Mouse (Mus musculus): Measurements from ENCODE around the gene 4930402F06Rik.
A peak's percentile ranks its signal among the peaks of the same experiment; 100 is the strongest.

Gene 4930402F06Rik

DNA sequence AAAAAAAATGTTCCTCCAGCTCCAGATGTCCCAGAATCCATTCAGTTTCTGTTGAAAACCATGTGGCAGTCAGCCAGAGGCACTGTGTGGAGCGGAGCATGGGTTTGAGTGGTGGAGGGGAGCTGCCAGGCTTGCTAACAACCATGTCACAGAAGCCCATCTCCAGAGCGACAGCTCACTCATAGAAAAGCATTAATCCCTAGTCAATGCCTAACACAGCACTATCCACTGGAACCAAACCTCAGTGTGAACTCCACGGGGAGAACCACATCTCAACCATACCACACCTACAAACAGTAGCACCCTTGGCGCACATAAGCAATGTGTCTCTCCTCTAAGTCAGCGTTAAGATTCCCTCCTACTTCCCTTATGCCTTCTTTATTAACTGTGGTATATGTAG is at the start of gene 4930402F06Rik:
Gene 4930402F06Rik, minus strand, starts transcription at position 80 of the 400 bp plus-strand sequence.
- DNase-seq, result peak in 1 of 2 experiments; percentile 5

- DNase-seq, result peak; percentile 43 to 49
Measured at GRCm38 (mm10) chr2:35446300-35446699, 49.3 kb upstream of the 4930402F06Rik start.

DNA sequence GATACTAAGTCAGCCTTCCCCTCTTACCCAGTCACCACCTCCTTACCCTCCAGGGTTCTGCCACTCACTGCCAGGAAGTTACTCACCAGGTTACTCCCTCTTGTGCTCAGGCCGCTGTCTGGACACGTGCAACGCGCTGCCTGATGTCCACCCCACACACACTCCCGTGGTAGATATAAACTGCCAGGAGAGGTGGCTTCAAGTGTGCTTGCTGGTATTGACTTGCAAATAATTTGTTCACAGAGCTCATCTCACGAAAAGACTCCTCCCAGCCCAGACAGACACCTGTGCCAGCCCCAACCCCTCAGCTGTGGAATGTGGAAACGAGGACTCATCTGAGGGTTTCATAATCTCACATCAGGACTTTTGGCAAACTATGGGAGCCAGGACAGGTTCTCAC is 48.6 kb upstream of the 4930402F06Rik start:
- DNase-seq, result no peak

DNA sequence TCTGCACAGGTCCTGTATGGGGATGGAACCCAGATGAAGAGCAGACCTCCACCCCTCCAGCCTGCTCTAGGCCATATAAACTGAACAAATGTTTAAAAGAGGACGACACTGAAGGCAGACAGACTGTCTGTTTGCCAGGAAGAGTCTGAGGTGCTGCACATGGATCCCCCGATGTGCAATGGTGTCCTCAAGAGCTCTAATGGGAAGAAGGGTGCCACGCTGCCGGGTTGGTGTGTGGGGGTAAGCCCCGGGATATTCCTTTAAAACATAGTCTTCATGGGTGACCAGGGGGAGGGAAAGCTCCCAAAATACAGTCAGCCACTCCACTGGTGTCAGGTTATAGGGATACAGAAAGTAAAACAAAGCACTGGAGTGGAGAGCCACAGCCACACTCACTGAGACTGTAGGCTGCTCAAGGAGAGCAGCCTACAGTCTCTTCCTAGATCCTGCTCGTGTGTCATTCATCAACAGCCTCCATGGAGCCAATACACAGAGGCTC is 47.8 kb upstream of the 4930402F06Rik start:
- DNase-seq, result no peak

GRCm38 (mm10) chr2:35443981-35444763 is 47.2 kb upstream of the 4930402F06Rik start:
- no peak for DNase-seq

GRCm38 (mm10) chr2:35443325-35443724 is 46.4 kb upstream of the 4930402F06Rik start:
- no peak for DNase-seq

GRCm38 (mm10) chr2:35442079-35442478 is 45.1 kb upstream of the 4930402F06Rik start:
- DNase-seq, result peak; percentile 28 to 34

DNA sequence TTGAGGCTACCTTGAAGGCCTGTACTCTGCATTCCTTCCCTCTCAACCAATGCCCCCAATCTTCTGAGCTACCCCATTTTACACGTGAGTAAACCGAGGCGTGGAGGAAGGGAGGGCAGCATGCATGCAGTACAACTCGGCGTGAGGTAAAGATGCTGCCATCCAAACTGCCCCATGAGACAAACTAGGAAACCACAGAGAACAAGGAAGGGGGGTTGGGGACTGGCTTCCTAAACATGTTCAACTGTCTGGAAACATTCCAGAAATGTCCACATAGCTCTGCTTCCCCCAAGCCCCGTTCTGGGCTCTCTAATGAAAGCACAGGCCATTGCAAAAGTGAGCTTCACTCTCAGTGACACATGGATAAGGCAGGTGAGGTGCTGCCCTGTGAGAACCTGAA is 44.4 kb upstream of the 4930402F06Rik start:
- no peak for DNase-seq

GRCm38 (mm10) chr2:35440480-35440879 is 43.5 kb upstream of the 4930402F06Rik start:
- no peak for DNase-seq

DNA sequence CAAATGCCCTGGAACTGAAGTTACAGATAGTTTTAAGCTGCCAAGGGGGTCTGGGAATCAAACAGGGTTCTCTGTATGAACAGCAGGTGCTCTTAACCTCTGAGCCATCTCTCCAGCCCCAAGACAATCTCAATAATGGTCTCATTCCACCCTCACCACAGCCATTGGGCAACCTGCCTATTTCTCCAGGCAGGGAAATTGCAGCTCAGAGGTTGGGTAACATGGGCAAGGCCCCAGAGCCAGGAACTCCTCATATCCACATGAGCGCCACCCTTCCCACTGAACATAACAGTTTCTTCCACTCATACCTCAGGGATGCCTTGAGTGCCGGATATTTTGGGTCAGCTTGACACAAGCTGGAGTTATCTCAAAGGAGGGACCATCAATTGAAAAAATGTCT is 40.8 kb upstream of the 4930402F06Rik start:
- DNase-seq, result no peak

DNA sequence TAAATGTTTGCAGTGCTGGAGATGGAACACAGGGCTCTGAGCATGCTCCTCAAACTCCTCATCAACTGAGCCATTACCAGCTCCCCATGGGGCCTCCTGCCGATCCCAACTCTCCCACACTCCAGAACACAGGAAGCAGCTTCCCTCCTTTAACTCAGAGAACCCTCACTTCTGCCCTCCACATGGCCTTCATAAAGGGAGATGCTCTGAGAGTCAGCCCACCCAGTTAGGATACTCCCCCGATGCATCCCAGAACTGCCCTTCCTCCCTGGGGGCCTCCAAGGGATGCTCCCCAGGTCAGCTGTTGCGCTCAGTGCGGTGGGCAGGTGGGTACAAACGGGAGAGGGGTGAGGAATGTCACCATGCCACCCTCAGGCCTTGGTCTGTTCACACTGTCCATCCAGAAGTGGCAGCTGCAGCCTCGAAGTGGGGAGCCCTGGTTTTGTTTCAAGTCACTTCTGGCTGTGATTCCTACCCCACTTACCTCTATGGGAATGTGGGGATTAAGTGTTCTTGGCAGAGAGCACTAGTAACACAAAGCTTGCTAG is 37.7 kb upstream of the 4930402F06Rik start:
- no peak for DNase-seq

DNA sequence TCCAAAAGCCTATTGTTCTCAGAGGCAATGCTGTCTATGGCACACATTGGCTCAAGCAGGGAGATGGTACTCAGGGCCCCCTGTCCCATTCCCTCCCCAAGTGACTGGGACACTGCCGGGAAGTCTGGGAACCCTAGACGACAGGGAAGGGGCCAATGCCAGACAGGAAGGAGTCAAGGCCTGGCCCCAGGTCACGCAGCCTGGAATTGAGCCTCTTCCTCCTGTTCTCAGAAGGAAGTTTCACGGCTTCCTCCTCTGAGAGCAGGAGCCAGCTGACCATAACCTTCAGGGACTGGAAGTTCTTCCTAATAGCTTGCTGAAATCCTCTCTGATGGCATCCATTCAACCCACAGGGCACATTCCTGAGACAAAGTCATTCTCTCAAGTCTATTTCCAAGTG is 36.5 kb upstream of the 4930402F06Rik start:
- DNase-seq, result no peak

GRCm38 (mm10) chr2:35432472-35432871 is 35.5 kb upstream of the 4930402F06Rik start:
- DNase-seq, result no peak

DNA sequence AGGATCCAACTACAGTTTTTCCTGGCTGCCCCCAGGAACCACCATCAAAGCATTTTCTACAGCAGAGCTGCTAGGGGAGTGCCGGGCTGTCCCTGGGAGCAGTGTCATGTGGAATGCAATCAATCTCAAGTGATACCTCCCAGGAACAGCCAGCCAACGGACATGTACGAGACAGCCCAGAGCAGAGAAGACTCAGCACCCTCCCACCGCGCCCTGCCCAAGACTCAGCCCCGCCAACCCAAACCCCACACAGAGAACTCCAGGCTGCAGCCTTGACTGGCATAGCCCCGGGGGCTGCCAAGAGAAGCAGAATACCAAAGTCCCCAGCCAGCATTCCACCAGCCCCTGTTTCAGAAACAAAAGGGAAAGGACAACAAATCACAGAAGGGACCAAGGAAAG is 35.0 kb upstream of the 4930402F06Rik start:
- no peak for DNase-seq

DNA sequence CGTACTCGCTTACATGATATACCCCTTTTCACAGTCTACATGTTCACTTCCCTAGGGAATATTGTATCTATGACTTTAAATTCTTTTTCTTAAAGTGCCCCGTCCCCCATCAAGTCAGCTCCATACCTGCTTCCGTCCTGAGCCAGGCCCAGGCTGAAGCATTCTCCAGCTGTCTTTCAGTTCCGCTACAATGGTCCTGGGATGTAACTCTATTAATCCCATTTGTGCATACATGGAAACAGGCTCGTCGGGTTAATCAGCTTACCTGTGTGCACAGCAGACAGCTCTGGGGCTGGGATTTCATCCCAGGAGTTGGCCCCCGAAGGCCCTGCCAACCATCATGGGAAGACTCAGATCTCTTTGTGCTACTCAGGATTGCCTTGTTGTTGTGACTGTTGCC is 33.8 kb upstream of the 4930402F06Rik start:
- DNase-seq, result no peak

DNA sequence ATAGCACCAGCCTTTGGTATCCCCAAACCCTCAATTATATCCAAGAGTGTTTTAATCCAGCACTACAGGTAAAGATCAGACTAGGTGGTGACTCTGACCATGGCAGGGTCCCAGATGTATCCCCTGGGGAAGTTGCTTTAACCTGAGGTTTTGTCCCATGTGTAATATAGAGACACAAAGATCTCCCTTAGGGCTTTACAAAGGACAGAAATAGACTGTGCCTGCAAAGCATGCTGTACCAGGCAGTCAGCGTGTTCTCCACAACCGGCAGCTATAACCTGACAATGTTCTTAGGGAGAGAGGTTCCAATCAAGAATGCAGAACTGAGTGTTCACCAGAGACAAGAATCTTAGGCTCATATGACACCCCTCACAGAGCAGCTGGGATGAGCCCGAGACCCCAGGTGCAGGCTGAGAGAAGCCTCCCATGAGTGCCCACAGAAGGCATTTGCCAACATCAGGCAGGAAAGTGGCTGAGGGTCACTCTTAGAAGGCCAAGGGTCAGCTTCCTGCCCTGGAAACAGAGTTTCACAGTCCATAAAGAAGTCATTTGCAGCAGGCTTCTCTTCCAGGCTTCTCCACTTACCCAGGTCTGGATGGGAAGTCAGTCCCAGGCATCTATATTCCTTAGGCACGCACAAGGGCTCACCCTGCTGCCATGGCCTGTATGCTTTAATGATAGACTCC is 31.8 kb upstream of the 4930402F06Rik start:
- DNase-seq, result no peak

- DNase-seq, result no peak
Measured at GRCm38 (mm10) chr2:35427559-35427958, 30.6 kb upstream of the 4930402F06Rik start.

DNA sequence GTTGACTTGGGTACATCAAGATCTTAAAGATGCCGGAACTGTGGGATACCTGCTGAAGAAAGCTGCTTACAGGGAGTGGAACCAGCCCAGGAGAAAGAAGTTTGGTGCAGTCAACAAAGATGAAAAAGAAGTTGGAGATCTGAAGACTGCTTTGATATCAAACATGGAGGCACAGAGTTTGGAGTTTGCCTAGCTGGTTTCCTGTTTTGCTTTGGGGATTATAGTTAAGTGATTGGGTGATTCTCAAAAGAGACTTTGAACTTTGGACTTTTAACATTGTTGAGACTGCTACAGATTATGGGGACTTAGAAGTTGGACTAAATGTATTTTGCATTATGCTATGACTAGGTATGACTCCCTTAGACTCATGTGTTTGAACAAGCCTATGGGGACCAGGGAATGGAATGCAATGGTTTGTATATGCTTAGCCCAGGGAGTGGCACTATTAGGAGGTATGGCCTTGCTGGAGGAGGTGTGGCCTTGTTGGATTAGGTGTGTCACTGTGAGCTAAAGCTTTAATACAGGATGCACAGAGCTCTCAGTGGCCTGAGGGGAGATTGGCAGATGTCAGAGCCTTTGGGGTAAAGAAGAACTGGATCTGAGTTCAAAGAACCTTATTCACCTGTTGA is 26.9 kb upstream of the 4930402F06Rik start:
- no peak for DNase-seq

DNA sequence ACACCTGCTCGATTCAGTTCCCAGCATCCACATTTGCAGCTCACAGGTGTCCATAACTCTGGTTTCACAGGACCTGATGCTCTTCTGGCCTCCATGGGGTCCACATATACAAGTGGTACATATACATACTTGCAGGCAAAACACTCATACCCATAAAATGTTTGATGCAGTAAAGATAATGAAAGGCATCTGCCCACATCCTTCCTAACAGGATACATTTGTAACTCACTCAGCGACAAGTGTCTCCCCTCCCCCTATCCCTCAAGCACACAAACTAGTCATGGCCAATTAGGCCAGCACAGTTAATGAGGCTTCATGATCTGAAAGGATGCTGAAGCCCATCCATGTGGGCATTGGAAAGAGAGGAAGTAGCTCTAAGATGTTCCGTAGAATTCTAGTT is 25.4 kb upstream of the 4930402F06Rik start:
- DNase-seq, result no peak

- no peak for DNase-seq
Measured at GRCm38 (mm10) chr2:35420681-35421080, 23.7 kb upstream of the 4930402F06Rik start.

- no peak for DNase-seq
Measured at GRCm38 (mm10) chr2:35419671-35420070, 22.7 kb upstream of the 4930402F06Rik start.

GRCm38 (mm10) chr2:35419243-35419642 is 22.3 kb upstream of the 4930402F06Rik start:
- DNase-seq, result no peak

- DNase-seq, result no peak
Measured at GRCm38 (mm10) chr2:35417231-35417630, 20.3 kb upstream of the 4930402F06Rik start.
